Mouse (Mus musculus): ENCODE measurements around the gene Olfr91. TPM values are rescaled to one million over a fixed set of nuclear protein-coding genes. Genes with fewer than 3 reads are reported as not detected.
A peak's percentile ranks its signal among the peaks of the same experiment; 100 is the strongest.

The Olfr91 gene
- total RNA-seq, 2 experiments from 2014 or later: not detected

GRCm38 (mm10) chr17:37063686-37064495 lies 34.2 kb downstream of the Olfr91 start:
- no peak for ATAC-seq (replicated peaks; ENCODE audit: low FRiP score, low TSS enrichment, poor library complexity, severe bottlenecking)

- no peak for ATAC-seq (replicated peaks; ENCODE audit: low FRiP score, low TSS enrichment, poor library complexity, severe bottlenecking)
Observed at GRCm38 (mm10) chr17:37063063-37063462, 35.0 kb downstream of the Olfr91 start.

- no peak for ATAC-seq (replicated peaks; ENCODE audit: low FRiP score, low TSS enrichment, poor library complexity, severe bottlenecking)
Observed at GRCm38 (mm10) chr17:37062101-37062641, 35.9 kb downstream of the Olfr91 start.

- ATAC-seq (replicated peaks; ENCODE audit: low FRiP score, low TSS enrichment, poor library complexity, severe bottlenecking): no peak
Observed at GRCm38 (mm10) chr17:37061435-37061834, 36.6 kb downstream of the Olfr91 start.

GRCm38 (mm10) chr17:37056957-37057356 lies 41.1 kb downstream of the Olfr91 start:
- no peak for ATAC-seq (replicated peaks; ENCODE audit: low FRiP score, low TSS enrichment, poor library complexity, severe bottlenecking)

GRCm38 (mm10) chr17:37051745-37052144 lies 46.3 kb downstream of the Olfr91 start:
- ATAC-seq (replicated peaks; ENCODE audit: low FRiP score, low TSS enrichment, poor library complexity, severe bottlenecking): no peak

- no peak for ATAC-seq (replicated peaks; ENCODE audit: low FRiP score, low TSS enrichment, poor library complexity, severe bottlenecking)
Observed at GRCm38 (mm10) chr17:37050876-37051275, 47.2 kb downstream of the Olfr91 start.

DNA sequence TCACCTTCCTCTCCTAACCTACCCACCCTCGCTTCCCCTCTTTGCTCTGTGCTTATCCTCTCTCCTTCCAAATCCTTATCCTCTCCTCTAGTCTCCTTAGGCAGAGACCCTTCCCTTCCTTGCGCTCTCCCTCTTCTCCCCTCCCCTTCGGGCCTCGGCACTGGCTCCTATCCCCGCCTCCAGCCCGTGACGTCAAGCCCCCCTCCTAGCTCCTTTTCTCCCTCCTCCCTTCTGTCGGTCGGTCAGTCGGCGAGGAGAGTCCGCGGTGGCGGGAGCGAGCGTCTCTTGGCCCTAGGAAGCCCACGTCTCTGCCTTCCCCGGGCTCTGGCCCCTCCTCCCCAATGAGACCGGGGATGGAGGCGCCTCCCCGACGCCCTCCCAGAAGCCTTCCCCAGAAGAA lies 47.7 kb downstream of the Olfr91 start:
- 0 out of 2 replicates have a peak, but pooled peaks have one; percentile 18 for ATAC-seq (replicated peaks; ENCODE audit: low FRiP score, low TSS enrichment, poor library complexity, severe bottlenecking)

- ATAC-seq (replicated peaks; ENCODE audit: low FRiP score, low TSS enrichment, poor library complexity, severe bottlenecking): peak; percentile 52; the same call in 1 of the 2 replicates
Observed at GRCm38 (mm10) chr17:37049570-37050310, 48.3 kb downstream of the Olfr91 start.

DNA sequence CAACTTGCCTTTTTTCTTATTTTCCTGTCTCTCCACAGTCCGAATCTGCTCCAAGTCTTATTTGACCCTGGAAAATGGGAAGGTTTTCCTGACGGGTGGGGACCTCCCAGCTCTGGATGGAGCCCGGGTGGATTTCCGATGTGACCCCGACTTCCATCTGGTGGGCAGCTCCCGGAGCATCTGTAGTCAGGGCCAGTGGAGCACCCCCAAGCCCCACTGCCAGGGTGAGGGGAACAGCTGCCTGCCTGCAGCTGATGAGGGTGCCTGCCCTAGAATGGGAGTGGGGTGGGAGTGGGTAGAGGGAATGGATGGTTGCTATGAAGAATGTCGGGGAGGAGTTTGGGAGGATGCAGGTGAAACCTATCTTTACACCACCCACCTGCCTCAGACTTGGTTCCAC lies 49.7 kb downstream of the Olfr91 start:
- ATAC-seq (replicated peaks; ENCODE audit: low FRiP score, low TSS enrichment, poor library complexity, severe bottlenecking): no peak

DNA sequence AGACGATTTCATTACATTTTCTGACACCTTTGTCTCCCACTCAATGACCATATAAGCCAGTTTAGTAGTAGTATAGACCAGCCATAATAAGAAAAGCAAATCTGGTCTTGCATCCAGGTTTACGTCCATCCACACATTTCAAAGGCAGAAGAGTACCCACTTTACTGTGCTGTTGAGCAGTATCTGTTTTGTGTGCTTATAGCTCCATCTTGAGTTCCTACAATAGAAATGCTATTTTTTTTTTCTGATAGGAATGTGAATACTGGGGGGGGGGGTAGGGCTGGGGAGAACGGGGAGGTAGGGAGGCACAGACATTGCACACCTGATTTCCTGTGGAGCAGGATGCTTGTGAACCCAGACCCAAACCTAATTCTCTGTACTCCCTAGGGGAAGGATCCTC lies 50.1 kb downstream of the Olfr91 start:
- no peak for ATAC-seq (replicated peaks; ENCODE audit: low FRiP score, low TSS enrichment, poor library complexity, severe bottlenecking)

- ATAC-seq (replicated peaks; ENCODE audit: low FRiP score, low TSS enrichment, poor library complexity, severe bottlenecking): no peak
Observed at GRCm38 (mm10) chr17:37047332-37047976, 50.6 kb downstream of the Olfr91 start.

DNA sequence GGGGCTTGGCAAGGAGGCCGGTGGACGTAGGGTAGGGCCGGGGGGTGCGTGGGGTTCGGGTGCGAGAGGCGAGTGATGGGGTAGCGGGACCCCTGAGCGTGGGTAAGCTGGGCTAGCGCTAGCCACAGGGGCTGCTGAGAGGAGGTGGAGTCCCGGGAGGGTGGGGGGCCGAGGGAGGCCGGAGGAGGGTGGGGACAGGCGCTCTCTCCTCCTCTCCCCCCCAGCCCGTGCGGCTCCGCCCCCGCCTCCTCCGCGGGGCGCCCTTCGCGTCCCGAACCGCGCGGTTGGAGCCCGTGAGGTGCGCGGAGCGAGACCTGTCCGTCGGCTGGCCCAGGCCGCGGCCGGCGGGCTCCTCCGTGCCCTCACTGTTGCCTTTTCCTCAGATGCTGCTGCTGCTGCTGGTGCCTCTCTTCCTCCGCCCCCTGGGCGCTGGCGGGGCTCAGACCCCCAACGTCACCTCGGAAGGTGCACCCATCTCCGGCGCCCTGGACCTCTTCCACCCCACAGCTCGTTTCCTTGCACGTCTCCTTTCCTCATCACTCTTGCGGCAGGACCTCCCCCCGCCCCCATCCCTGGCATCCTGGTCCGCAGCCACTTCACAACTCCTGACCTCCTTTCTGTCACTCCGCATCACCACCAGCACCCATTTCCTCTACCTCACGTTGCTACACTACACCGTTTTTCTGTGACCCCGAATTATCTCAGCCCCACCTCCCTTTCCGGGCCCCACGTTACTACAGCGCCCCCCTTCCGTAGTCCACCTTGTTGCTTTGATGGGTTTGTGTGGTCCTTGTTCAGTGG lies 51.6 kb downstream of the Olfr91 start:
- ATAC-seq (replicated peaks; ENCODE audit: low FRiP score, low TSS enrichment, poor library complexity, severe bottlenecking): 0 out of 2 replicates have a peak, but pooled peaks have one; percentile 12

- peak; percentile 72 for ATAC-seq (replicated peaks; ENCODE audit: low FRiP score, low TSS enrichment, poor library complexity, severe bottlenecking)
Observed at GRCm38 (mm10) chr17:37045611-37046311, 52.3 kb downstream of the Olfr91 start, which contains the start of gene Gabbr1. Gabbr1 (plus strand) TSS chr17:37045966.

DNA sequence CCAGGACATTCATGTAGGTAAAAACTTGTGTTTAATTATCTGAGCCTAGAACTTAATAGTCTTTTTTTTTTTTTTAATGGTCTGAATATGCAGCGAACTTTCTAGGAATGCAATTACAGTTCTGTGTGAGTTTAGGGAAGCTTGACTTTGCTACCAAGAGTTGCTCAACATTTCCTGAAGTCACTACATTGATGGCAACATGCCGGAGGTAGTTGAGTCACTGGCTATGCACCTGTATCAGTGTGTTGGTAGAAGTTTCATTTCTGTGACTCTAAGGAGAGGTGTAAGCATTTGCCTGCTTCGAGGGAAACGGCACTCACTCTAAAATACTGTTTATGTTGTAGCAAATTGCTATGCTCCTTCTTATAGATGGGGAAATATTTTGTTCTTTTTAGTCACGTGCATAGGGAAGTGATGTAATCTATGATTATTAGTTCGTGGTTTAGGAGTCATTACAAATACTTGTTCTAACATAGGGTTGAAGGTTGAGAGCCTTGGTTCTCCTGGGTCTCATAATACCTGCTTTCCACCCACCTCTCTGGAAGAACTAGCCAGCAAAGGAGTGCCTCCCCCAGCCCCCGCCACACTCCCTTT lies 53.3 kb downstream of the Olfr91 start:
- no peak for ATAC-seq (replicated peaks; ENCODE audit: low FRiP score, low TSS enrichment, poor library complexity, severe bottlenecking)
